Mouse (Mus musculus): ENCODE measurements around the gene Ttc21b.
A peak's percentile ranks its signal among the peaks of the same experiment; 100 is the strongest.
"Not testable (repeated sequence)": the region's sequence is repeated elsewhere in the genome, so short reads cannot be mapped to it uniquely, and the experiment has no call there.

Gene Ttc21b

GRCm38 (mm10) chr2:66256220-66257131 lies at the start of gene Ttc21b:
TSS of gene Ttc21b (minus strand) at chr2:66256617.
- DNase-seq (ENCODE audit: low spot score) = peak; percentile 97

GRCm38 (mm10) chr2:66272551-66272950 lies 16.1 kb upstream of the Ttc21b start:
- DNase-seq (ENCODE audit: low spot score) = no peak

- DNase-seq (ENCODE audit: low spot score) = no peak
Observed at GRCm38 (mm10) chr2:66244013-66244412, 12.4 kb downstream of the Ttc21b start.

GRCm38 (mm10) chr2:66240334-66240733 lies 16.1 kb downstream of the Ttc21b start:
- DNase-seq (ENCODE audit: low spot score) = no peak

- no peak for DNase-seq (ENCODE audit: low spot score)
Observed at GRCm38 (mm10) chr2:66238886-66239285, 17.5 kb downstream of the Ttc21b start.

GRCm38 (mm10) chr2:66220954-66221353 lies 35.5 kb downstream of the Ttc21b start:
- no peak for DNase-seq (ENCODE audit: low spot score)

GRCm38 (mm10) chr2:66209875-66210274 lies 46.5 kb downstream of the Ttc21b start:
- DNase-seq (ENCODE audit: low spot score) = no peak

- DNase-seq (ENCODE audit: low spot score) = no peak
Observed at GRCm38 (mm10) chr2:66209353-66209752, 47.1 kb downstream of the Ttc21b start.

- no peak for DNase-seq (ENCODE audit: low spot score)
Observed at GRCm38 (mm10) chr2:66206796-66207195, 49.6 kb downstream of the Ttc21b start.

- DNase-seq (ENCODE audit: low spot score) = peak; percentile 65
Observed at GRCm38 (mm10) chr2:66204218-66204617, 52.2 kb downstream of the Ttc21b start.

- DNase-seq (ENCODE audit: low spot score) = no peak
Observed at GRCm38 (mm10) chr2:66200195-66200594, 56.2 kb downstream of the Ttc21b start.

- no peak for DNase-seq (ENCODE audit: low spot score)
Observed at GRCm38 (mm10) chr2:66191691-66192100, 64.7 kb downstream of the Ttc21b start.

- no peak for DNase-seq (ENCODE audit: low spot score)
Observed at GRCm38 (mm10) chr2:66190157-66190556, 66.3 kb downstream of the Ttc21b start.

GRCm38 (mm10) chr2:66189197-66189596 lies 67.2 kb downstream of the Ttc21b start:
- not testable (repeated sequence) for DNase-seq (ENCODE audit: low spot score)

GRCm38 (mm10) chr2:66187520-66187919 lies 68.9 kb downstream of the Ttc21b start:
- DNase-seq (ENCODE audit: low spot score) = no peak

- DNase-seq (ENCODE audit: low spot score) = no peak
Observed at GRCm38 (mm10) chr2:66184431-66185164, 71.8 kb downstream of the Ttc21b start.

- no peak for DNase-seq (ENCODE audit: low spot score)
Observed at GRCm38 (mm10) chr2:66180293-66180692, 76.1 kb downstream of the Ttc21b start.

GRCm38 (mm10) chr2:66179782-66180181 lies 76.6 kb downstream of the Ttc21b start:
- DNase-seq (ENCODE audit: low spot score) = no peak

- DNase-seq (ENCODE audit: low spot score) = no peak
Observed at GRCm38 (mm10) chr2:66178848-66179215, 77.6 kb downstream of the Ttc21b start.

- no peak for DNase-seq (ENCODE audit: low spot score)
Observed at GRCm38 (mm10) chr2:66177886-66178847, 78.2 kb downstream of the Ttc21b start.

GRCm38 (mm10) chr2:66177017-66177416 lies 79.4 kb downstream of the Ttc21b start:
- DNase-seq (ENCODE audit: low spot score) = no peak

GRCm38 (mm10) chr2:66173134-66173533 lies 83.3 kb downstream of the Ttc21b start:
- DNase-seq (ENCODE audit: low spot score) = no peak
